Mouse (Mus musculus): ENCODE measurements around the gene St6galnac3.

The St6galnac3 gene

DNA sequence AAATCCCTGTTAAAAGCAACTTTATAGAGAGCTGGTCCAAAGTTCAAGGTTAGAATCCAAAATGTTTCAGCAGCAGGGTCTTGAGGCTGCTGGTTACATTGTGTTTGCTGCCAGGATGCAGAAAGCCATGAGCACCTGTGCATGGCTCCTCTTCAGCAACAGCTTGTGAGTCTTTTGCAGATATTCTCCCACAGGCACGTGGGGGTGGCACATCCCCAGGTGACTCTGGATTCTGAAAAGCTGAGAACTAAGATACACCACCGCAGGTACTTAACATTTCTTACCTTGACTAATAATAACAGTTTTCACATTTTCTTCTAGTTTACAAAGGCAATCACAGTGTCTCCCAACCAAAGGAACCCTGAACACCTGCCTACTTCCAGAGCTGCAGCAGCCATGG is 387.8 kb downstream of the St6galnac3 start:
- DNase-seq = no peak

- DNase-seq = no peak
These were observed 390.7 kb downstream of the St6galnac3 start for GRCm38 (mm10) chr3:153334152-153334825.

DNA sequence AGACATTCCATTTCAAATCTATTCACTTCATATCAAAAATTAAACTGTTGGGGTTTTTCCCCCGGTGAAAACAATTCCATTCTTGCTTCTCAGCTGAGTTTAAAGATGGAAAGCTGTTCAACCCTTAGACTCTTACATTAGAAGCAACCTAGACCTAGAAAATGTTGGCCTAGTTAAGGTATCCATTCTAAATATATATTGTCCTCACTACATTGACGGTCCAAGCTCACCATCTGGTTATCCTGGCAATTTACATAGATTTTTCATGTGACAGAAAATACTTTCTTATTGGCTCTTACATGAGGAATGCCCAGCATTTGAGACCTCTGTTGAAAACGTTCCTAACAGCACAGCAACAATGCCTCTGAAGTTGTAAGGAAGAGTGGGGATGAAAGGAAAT is 400.7 kb downstream of the St6galnac3 start:
- no peak for DNase-seq

- no peak for DNase-seq
These were observed 401.5 kb downstream of the St6galnac3 start for GRCm38 (mm10) chr3:153323446-153323845.

DNA sequence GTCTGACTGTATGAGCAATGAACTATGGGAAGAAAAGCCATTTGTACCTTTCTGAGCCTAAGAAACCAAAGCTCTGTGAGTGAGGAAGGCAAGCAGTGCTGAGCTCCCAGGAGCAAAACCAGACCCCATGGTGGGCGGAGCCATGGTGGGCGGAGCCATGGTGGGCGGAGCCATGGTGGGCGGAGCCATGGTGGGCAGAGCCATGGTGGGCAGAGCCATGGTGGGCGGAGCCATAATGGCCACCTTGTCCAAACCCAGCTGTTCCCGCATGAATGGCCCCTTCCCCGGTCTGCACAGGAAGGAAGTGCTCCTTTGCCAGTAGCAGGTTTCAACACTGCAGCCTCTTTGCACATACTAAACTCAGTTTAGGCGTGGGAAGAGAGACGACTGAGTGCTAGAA is 411.4 kb downstream of the St6galnac3 start:
- peak; percentile 7 for DNase-seq

DNA sequence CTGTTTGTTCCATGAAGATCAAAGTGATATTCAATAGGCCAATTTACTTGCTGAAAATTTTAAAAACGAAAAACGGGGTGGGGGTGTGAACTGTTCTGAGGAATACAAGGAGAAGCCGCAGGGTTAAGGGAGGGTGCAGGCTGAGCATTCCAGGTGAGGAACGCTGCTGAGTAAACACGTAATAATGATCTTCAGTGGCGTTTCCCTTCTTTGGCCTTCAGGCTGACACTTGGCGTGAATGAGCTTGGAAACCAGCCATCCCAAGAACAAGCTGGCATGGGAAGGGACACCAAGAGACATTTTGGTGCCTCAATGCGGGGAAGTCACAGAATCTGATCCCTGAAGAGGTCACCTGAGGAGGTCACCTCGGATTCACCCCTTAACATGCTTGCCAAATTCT is 411.8 kb downstream of the St6galnac3 start:
- DNase-seq = no peak

GRCm38 (mm10) chr3:153312006-153312405 is 413.0 kb downstream of the St6galnac3 start:
- no peak for DNase-seq

DNA sequence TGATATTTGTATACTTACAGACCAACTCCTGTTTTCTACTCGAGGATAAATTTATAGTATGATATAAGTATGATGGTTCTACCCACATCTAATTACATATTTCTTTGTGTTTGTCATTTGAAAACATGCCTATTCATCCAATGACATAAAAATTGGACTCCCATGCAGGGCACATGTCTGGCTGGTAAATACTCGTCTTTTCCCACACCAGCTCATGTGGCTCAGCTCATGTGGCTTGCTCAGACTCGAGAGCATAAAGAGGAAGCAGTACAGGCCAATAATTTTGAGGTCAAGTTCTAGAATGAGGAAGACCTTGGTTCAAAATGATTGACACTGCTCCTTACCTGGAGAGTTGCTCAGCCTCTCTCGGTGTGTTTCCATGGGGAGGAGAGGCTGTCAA is 416.6 kb downstream of the St6galnac3 start:
- DNase-seq = no peak

- no peak for DNase-seq
These were observed 419.8 kb downstream of the St6galnac3 start for GRCm38 (mm10) chr3:153305153-153305552.

- DNase-seq = no peak
These were observed 422.6 kb downstream of the St6galnac3 start for GRCm38 (mm10) chr3:153302376-153302775.

DNA sequence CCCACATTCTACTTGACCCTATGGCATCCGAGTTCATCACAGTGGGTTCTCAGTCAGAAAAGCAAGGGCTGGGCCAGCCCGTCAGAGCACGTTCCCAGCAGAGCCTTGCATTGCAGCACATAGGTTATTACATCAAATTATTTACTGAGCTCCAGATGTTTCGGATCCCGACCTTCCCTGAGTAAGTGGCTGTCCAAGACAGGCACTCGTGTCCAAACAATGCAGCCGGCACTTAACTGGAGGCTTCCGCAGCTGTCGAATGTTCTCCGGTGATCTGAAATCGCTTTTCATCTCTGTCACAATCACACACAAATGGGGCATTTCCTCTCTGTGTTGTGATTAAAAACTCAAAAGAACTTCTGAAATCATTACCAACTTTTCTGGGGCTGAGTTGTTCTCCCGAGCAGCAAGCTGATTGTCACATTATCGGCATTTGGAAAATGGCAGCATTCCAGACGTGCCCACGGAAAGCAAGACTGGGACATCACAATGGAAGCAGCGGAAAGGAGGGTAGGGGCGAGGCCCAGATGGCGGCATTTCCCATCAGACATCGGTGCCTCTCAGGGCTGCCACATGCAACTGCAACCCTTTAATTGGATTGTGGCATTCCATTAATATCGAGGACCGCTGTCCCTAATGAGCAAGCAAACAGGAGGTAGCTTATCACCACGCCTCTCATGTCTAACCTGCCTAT is 428.5 kb downstream of the St6galnac3 start:
- no peak for DNase-seq

DNA sequence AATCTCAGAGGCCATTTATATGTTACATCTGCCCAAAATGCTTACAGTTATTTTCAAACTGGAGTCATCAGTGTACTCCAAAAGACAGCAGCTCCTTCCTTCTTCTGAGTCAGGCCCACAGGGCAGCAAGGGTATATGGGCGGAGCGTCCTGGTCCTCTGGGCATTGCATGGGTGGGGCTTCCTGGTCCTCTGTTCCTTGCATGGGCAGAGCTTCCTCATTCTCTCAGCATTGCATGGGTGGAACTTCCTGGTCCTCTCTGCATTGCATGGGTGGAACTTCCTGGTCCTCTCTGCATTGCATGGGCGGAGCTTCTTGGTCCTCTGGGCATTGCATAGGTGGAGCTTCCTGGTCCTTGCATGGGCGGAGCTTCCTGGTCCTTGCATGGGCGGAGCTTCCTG is 432.1 kb downstream of the St6galnac3 start:
- DNase-seq = peak; percentile 17

GRCm38 (mm10) chr3:153292363-153292762 is 432.6 kb downstream of the St6galnac3 start:
- no peak for DNase-seq

GRCm38 (mm10) chr3:153291406-153292045 is 433.4 kb downstream of the St6galnac3 start:
- DNase-seq = no peak

DNA sequence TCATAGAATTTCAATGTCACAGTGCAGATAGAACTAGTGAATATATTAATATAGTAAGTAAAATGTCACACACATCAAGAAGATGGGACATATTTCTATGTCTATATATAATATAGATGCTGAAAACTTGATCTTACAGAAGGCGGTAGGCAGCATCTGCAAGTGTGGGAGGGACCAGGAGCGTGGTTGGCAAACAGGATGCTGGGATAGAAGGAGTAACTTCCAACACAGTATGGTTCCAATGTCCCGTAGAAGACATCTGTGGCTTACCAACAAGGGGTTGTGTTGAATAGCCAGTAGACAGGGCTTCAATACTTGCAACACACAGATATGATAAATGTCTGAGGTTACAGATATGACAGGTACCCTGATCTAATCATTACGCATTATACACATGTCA is 435.0 kb downstream of the St6galnac3 start:
- DNase-seq = no peak

DNA sequence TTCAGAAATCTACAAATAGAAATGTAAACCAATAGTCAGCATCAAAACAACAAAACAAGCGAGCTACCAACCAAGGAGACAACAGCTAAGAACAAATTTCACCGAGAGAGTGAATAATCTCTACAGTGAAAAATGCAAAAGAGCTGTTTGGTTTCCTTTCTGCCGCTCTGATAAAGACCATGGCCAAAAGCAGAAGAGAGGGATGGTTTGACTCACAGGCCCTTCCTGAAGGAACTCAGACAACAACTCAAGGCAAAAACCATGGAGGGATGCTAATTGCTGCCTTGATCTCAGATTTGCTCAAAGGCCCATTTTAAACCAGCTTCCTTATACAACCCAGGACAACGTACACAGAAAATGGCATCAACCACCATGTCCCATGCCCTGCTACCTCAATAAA is 437.4 kb downstream of the St6galnac3 start:
- no peak for DNase-seq

- DNase-seq = no peak
These were observed 437.9 kb downstream of the St6galnac3 start for GRCm38 (mm10) chr3:153287081-153287480.

DNA sequence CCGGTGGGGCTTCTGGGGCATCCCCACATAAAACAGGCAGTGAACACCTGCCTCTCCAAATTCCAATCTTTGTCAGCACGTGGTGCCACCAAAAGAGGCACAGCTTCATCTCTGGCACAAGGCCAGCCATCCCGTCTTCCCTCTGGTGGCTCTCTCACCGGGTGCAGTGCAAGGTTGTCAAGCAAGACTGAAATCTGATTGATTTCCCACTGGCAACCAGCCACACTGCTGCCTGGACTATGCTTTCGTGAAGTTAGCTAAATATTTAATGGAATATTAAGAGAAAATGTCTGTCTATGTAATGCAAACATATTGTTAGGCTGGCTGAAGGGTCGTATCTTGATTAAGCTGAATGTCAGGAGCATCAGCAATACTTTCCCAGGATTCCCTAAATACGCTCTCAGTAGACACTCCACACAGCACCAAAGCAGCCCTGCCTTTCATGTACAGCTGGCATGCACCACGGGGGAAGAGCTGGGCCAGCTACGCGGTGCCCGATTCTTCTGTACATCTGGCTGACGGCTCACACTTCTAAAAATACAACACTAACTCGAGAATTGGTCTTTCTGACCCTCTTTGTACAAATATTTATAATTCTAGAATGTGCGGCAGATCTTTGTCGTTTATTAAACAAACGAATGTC is 442.7 kb downstream of the St6galnac3 start:
- no peak for DNase-seq

DNA sequence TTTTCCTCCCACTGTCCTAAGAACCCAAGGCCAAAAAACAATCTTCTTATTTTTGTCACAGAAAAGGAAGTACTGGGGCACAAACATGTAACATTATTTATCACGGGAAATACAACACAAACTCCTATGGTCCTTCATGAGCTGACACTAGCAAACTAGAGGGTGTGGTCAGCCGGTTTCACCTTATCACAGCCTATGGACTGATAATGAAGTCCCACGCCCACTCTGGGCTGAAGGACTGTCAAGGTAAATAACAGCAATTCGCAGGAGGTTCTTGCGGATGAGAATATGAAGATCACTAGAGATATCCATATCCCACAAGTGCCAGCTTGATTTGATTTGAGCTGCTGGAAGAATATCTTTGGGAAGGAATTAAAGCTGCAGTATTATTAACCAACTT is 446.7 kb downstream of the St6galnac3 start:
- peak; percentile 29 for DNase-seq

- no peak for DNase-seq
These were observed 447.5 kb downstream of the St6galnac3 start for GRCm38 (mm10) chr3:153277389-153277999.

GRCm38 (mm10) chr3:153276830-153277388 is 448.1 kb downstream of the St6galnac3 start:
- no peak for DNase-seq

DNA sequence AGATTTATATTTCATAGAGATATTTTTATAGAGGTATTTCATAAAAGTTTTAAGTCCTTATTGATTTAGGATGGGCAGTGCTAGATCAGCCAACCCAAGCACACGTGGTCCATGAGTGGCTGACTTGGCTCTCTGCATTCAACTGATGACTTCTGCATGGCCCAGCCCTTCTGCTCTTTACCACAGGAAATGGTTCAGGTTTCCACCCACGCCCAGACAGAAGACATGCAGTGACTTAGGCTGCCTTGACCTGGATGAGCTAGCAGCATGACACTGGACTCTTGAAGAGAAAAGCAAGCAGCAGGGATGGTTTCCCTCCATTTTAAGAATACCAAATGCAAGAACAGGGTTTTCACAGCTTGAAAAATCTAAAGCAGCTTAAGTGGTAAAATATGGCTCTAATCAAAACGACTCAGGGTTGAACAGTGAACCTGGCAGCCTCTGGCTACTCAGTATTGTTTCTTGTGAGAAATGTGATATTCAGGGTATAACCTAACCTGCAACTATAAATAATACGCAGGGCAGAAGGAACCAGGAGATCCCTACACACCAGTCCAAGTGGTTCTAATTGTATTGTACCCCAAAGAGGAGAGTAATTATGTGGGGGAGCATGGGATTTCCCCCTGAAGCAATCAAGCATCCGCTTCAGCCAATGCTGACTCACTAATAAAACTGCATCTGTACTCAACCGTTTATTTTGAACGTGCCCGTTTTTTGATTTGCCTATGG is 448.7 kb downstream of the St6galnac3 start:
- DNase-seq = no peak
